Mouse (Mus musculus): Measurements from ENCODE around the gene Gm21866. TPM values are rescaled to one million over a fixed set of nuclear protein-coding genes. Genes with fewer than 3 reads are reported as not detected.
"Not testable (repeated sequence)": the region's sequence is repeated elsewhere in the genome, so short reads cannot be mapped to it uniquely, and the experiment has no call there.

Gm21866 gene
- total RNA-seq (2021) = not detected

DNA sequence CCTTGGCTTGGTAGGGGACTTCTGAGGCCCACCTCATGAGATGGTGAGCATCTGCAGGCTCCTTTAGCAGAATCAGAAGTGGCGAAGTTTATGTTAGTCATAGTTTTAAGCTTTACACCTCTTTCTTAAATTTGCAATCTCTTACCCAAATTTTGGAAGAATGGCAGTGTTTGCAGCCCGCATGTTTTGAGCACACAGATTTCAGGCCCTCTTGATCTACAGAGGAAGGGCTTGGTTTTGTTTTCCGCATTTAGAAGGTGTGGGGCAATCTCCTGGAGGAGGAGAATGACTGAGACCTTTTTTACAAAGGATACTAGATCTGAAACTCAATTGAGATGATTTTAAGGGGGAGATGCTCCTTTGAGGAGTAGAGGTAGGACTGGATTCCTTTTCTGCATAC is at the start of gene Gm21866:
Gene Gm21866 (minus strand): TSS at position 101 of the 400 bp plus-strand sequence.
- intact Hi-C loops (cut with DNase I); DNase-seq: not testable (repeated sequence)

DNA sequence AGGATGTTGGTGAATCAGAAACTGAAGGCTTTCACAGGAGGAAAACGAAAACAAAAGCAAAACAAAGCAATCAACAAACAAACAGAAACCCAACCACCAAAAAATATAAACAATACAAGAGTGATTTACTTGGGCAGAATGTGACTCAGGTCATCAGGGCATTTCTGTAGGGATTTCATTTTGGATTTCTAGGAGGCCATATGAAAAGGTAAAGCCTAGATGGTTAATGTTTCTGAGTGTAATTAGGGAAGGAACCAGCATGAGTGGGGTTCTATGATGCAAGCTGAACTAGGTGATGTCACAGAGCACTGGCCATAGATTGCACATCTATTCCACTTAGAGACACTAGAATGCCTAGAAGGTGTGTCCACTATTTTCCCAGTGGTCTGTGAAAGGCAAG is 28.3 kb upstream of the Gm21866 start, which contains the start of gene Gm20773:
Gene Gm20773 (plus strand): TSS at position 301 of the 400 bp plus-strand sequence.
- DNase-seq; intact Hi-C loops (cut with DNase I): not testable (repeated sequence)

Other genes with a start within 250 kb of the Gm21866 start
- not detected for gene Gm21828, start 241.7 kb downstream of the Gm21866 start, total RNA-seq (2021)
- gene Gm21440, start 213.2 kb downstream of the Gm21866 start, total RNA-seq (2021) = not detected
- not detected for gene Gm21454, start 213.1 kb downstream of the Gm21866 start, total RNA-seq (2021)
- gene Gm21725, start 116.5 kb downstream of the Gm21866 start, total RNA-seq (2021) = not detected
- gene Gm20773, start 28.4 kb upstream of the Gm21866 start, total RNA-seq (2021) = not detected